Mouse (Mus musculus) liver, adult 2 months (tissue): ENCODE data around the gene Rnf5. TPM values are rescaled to one million over a fixed set of nuclear protein-coding genes. Genes with fewer than 3 reads are reported as not detected.

Experiments
- DNase-seq: peaks from one replicate; pipeline ENCODE4 v3.0.0-alpha.2; 2011; ENCODE audit warnings: low read depth, low spot score; ENCODE audit errors: extremely low read depth
- H3K27ac ChIP-seq: fragments of 200-500 bp; replicated peaks from 2 replicates; pipeline ENCODE4 v1.5.1; 2012; ENCODE audit warnings: low read depth, mild to moderate bottlenecking, control low read depth, inconsistent platforms, low read length; ENCODE audit not compliant: insufficient read depth
- H3K27me3 ChIP-seq: fragments of 200-500 bp; 2 replicates; pipeline ENCODE4 v1.6.1; 2012; ENCODE audit warnings: mild to moderate bottlenecking, moderate library complexity, low read length, inconsistent platforms; ENCODE audit not compliant: control insufficient read depth, insufficient read depth
- H3K36me3 ChIP-seq: fragments of 200-500 bp; 2 replicates; pipeline ENCODE4 v1.6.1; 2012; ENCODE audit warnings: low read length, inconsistent platforms; ENCODE audit not compliant: control insufficient read depth, insufficient read depth
- H3K4me1 ChIP-seq: fragments of 200-500 bp; 2 replicates; pipeline ENCODE4 v1.6.1; 2011; ENCODE audit warnings: low read length; ENCODE audit not compliant: control insufficient read depth, insufficient read depth
- H3K4me3 ChIP-seq: fragments of 200-500 bp; 2 replicates; pipeline ENCODE4 v1.5.1; 2011; ENCODE audit warnings: low read depth, mild to moderate bottlenecking, control low read depth, low read length, moderate library complexity; ENCODE audit not compliant: insufficient read depth
- H3K79me2 ChIP-seq: fragments of 200-500 bp; 2 replicates; pipeline ENCODE4 v1.6.1; 2012; ENCODE audit warnings: inconsistent platforms, mild to moderate bottlenecking, low read length, moderate library complexity; ENCODE audit not compliant: control insufficient read depth, insufficient read depth
- H3K9ac ChIP-seq: fragments of 200-500 bp; 2 replicates; pipeline ENCODE4 v1.6.1; 2012; ENCODE audit warnings: low read depth, mild to moderate bottlenecking, control low read depth, inconsistent platforms, low read length
- CTCF ChIP-seq: fragments of 200-500 bp; IDR thresholded peaks from 2 replicates; pipeline ENCODE4 v1.5.1; 2011; ENCODE audit warnings: low read depth, low read length, control low read depth
- POLR2A ChIP-seq: fragments of 200-500 bp; IDR thresholded peaks from 2 replicates; pipeline ENCODE4 v1.6.1; 2011; ENCODE audit warnings: low read length, control low read depth; ENCODE audit not compliant: insufficient read depth; ENCODE audit errors: extremely low read depth
- WGBS: fragments of 180-500 bp; shearing (Covaris S2); methylation state at CpG from one replicate; pipeline ENCODE4 v1.1.7; 2018; 5-methylcytosine and 5-hydroxymethylcytosine counted together
- polyA plus RNA-seq: library from polyadenylated mRNA; depleted of rRNA; stranded (reverse); fragments of >200 nt; gene quantifications from 2 replicates; pipeline ENCODE4 v1.2.3, GENCODE M21; 2012
- total RNA-seq: library from RNA; depleted of rRNA; stranded (reverse); fragments of >200 nt; gene quantifications from 2 replicates; pipeline ENCODE4 v1.2.3, GENCODE M21; 2014

The Rnf5 gene
- total and polyA plus RNA-seq, 2 experiments = 23.0 to 155 TPM

GRCm38 (mm10) chr17:34564796-34565195 is 38.7 kb downstream of the Rnf5 start:
- peak overlapping the region; percentile 25; the same call in 1 of the 2 replicates for H3K9ac ChIP-seq
- peak overlapping the region; percentile 57 for H3K27ac ChIP-seq
- H3K27me3 ChIP-seq = no peaks in the 10 kb centered on the region
- WGBS = 55% methylated on average over 3 of the region's 3 CpGs
- no peaks in the 10 kb centered on the region for H3K79me2 ChIP-seq
- peak; percentile 12 for DNase-seq
- no peaks in the 10 kb centered on the region for H3K4me1 ChIP-seq
- no peaks in the 10 kb centered on the region for H3K36me3 ChIP-seq
- H3K4me3 ChIP-seq = peak overlapping the region; percentile 55
- no peak for TF ChIP-seq POLR2A
- TF ChIP-seq CTCF = no peak

- Histone ChIP-seq H3K9ac (peak within 1 kb of the TSS; percentile 25; the same call in 1 of the 2 replicates), H3K36me3 (no peaks in the 10 kb centered on the region), H3K4me3 (peak within 1 kb of the TSS; percentile 55), H3K27ac (peak within 1 kb of the TSS; percentile 57), H3K79me2 (no peaks in the 10 kb centered on the region), H3K4me1 (no peaks in the 10 kb centered on the region), H3K27me3 (no peaks in the 10 kb centered on the region)
- WGBS = 29% methylated on average over 6 of the region's 6 CpGs
- no peak for DNase-seq
- no peak for TF ChIP-seq POLR2A
- no peak for TF ChIP-seq CTCF
Measured at GRCm38 (mm10) chr17:34564003-34564421, 39.5 kb downstream of the Rnf5 start, which contains the start of gene Notch4. Notch4 (plus strand) TSS chr17:34564268.

- no peak for DNase-seq
- no peaks in the 10 kb centered on the region for H3K27me3 ChIP-seq
- no peaks in the 10 kb centered on the region for H3K36me3 ChIP-seq
- TF ChIP-seq CTCF (no peak), POLR2A (no peak)
- H3K4me1 ChIP-seq = no peaks in the 10 kb centered on the region
- H3K9ac ChIP-seq = no peak overlapping the region
- 80% methylated on average over 11 of the region's 11 CpGs for WGBS
- H3K4me3 ChIP-seq = no peak overlapping the region
- H3K27ac ChIP-seq = no peak overlapping the region
- H3K79me2 ChIP-seq = no peaks in the 10 kb centered on the region
Measured at GRCm38 (mm10) chr17:34563354-34563753, 40.1 kb downstream of the Rnf5 start.

- WGBS = 48% methylated on average over 3 of the region's 3 CpGs
- no peak for TF ChIP-seq CTCF
- no peak for TF ChIP-seq POLR2A
- Histone ChIP-seq H3K27ac (no peak overlapping the region), H3K27me3 (no peaks in the 10 kb centered on the region), H3K36me3 (no peaks in the 10 kb centered on the region), H3K79me2 (no peaks in the 10 kb centered on the region), H3K4me3 (no peak overlapping the region), H3K9ac (no peak overlapping the region), H3K4me1 (no peaks in the 10 kb centered on the region)
- DNase-seq = no peak
Measured at GRCm38 (mm10) chr17:34562595-34562994, 40.9 kb downstream of the Rnf5 start.

- peak; percentile 15 for DNase-seq
- Histone ChIP-seq H3K27me3 (no peaks in the 10 kb centered on the region), H3K9ac (no peak overlapping the region), H3K27ac (no peak overlapping the region), H3K4me1 (no peaks in the 10 kb centered on the region), H3K36me3 (no peaks in the 10 kb centered on the region), H3K4me3 (no peak overlapping the region; the same call in 1 of the 2 replicates), H3K79me2 (no peaks in the 10 kb centered on the region)
- TF ChIP-seq POLR2A (no peak), CTCF (no peak)
- WGBS = 64% methylated on average over 8 of the region's 8 CpGs
Measured at GRCm38 (mm10) chr17:34561200-34561599, 42.3 kb downstream of the Rnf5 start.

GRCm38 (mm10) chr17:34560438-34560837 is 43.1 kb downstream of the Rnf5 start:
- Histone ChIP-seq H3K36me3 (no peaks in the 10 kb centered on the region), H3K27ac (no peak overlapping the region), H3K9ac (no peak overlapping the region), H3K4me1 (no peaks in the 10 kb centered on the region), H3K79me2 (no peaks in the 10 kb centered on the region), H3K27me3 (no peaks in the 10 kb centered on the region), H3K4me3 (no peak overlapping the region)
- DNase-seq = no peak
- 97% methylated on average over 6 of the region's 6 CpGs for WGBS
- TF ChIP-seq POLR2A (no peak), CTCF (no peak)
